Mouse (Mus musculus): ENCODE data around the gene Tead1. TPM values are rescaled to one million over a fixed set of nuclear protein-coding genes. Genes with fewer than 3 reads are reported as not detected.

Tead1 gene
- polyA plus RNA-seq, 1 experiment from 2014 or later, result 14.9 TPM

- no peak for TF ChIP-seq CTCF (IDR thresholded peaks at IDR 0.05; ENCODE audit: low read depth)
- H3K27me3 ChIP-seq (ENCODE audit: insufficient read depth, low read length), result no peaks in the 10 kb centered on the region
- peak overlapping the region; percentile 42; the same call in 1 of the 2 replicates for H3K27ac ChIP-seq
- H3K4me3 ChIP-seq (replicated peaks; ENCODE audit: low read depth, low read length), result no peak overlapping the region
- peaks cover 45% of the 10 kb centered on the region for H3K4me1 ChIP-seq (replicated peaks; ENCODE audit: insufficient read depth, low read length)
- no peak; the same call in 1 of the 2 replicates for ATAC-seq (replicated peaks; ENCODE audit: low FRiP score, low read depth)
- no peaks in the 10 kb centered on the region for H3K36me3 ChIP-seq (ENCODE audit: insufficient read depth, low read length)
- peak; percentile 61 for DNase-seq (ENCODE audit: low spot score)
- 31% methylated on average over 8 of the region's 8 CpGs for WGBS
- no peak overlapping the region for H3K9ac ChIP-seq (ENCODE audit: low read depth, low read length)
- no peak overlapping the region for H3K4me2 ChIP-seq (ENCODE audit: low read length)
- H3K9me3 ChIP-seq (replicated peaks; ENCODE audit: low read length), result no peaks in the 10 kb centered on the region
Measured at GRCm38 (mm10) chr7:112760782-112761181, 81.7 kb downstream of the Tead1 start.

- Histone ChIP-seq H3K9me3 (replicated peaks; ENCODE audit: low read length) (no peaks in the 10 kb centered on the region), H3K9ac (ENCODE audit: low read depth, low read length) (no peak overlapping the region), H3K4me1 (replicated peaks; ENCODE audit: insufficient read depth, low read length) (peaks cover 45% of the 10 kb centered on the region), H3K27me3 (ENCODE audit: insufficient read depth, low read length) (no peaks in the 10 kb centered on the region), H3K4me3 (replicated peaks; ENCODE audit: low read depth, low read length) (no peak overlapping the region), H3K4me2 (ENCODE audit: low read length) (no peak overlapping the region), H3K27ac (no peak overlapping the region), H3K36me3 (ENCODE audit: insufficient read depth, low read length) (no peaks in the 10 kb centered on the region)
- DNase-seq (ENCODE audit: low spot score) (no peak), ATAC-seq (replicated peaks; ENCODE audit: low FRiP score, low read depth) (no peak)
- TF ChIP-seq CTCF (IDR thresholded peaks at IDR 0.05; ENCODE audit: low read depth), result 0 out of 2 replicates have a peak, but pooled peaks have one; percentile 13
- WGBS, result 77% methylated on average over 2 of the region's 2 CpGs
Measured at GRCm38 (mm10) chr7:112762870-112763269, 83.8 kb downstream of the Tead1 start.

- 64% methylated on average over 3 of the region's 3 CpGs for WGBS
- H3K4me2 ChIP-seq (ENCODE audit: low read length), result no peak overlapping the region
- peak; percentile 31; the same call in 1 of the 2 replicates for ATAC-seq (replicated peaks; ENCODE audit: low FRiP score, low read depth)
- no peak overlapping the region for H3K9ac ChIP-seq (ENCODE audit: low read depth, low read length)
- DNase-seq (ENCODE audit: low spot score), result no peak
- no peaks in the 10 kb centered on the region for H3K9me3 ChIP-seq (replicated peaks; ENCODE audit: low read length)
- no peaks in the 10 kb centered on the region for H3K27me3 ChIP-seq (ENCODE audit: insufficient read depth, low read length)
- H3K27ac ChIP-seq, result no peak overlapping the region
- no peak overlapping the region for H3K4me3 ChIP-seq (replicated peaks; ENCODE audit: low read depth, low read length)
- peaks cover 45% of the 10 kb centered on the region for H3K4me1 ChIP-seq (replicated peaks; ENCODE audit: insufficient read depth, low read length)
- H3K36me3 ChIP-seq (ENCODE audit: insufficient read depth, low read length), result no peaks in the 10 kb centered on the region
- TF ChIP-seq CTCF (IDR thresholded peaks at IDR 0.05; ENCODE audit: low read depth), result no peak
Measured at GRCm38 (mm10) chr7:112763513-112763912, 84.4 kb downstream of the Tead1 start.

GRCm38 (mm10) chr7:112764921-112765320, 85.8 kb downstream of the Tead1 start:
- 76% methylated on average over 4 of the region's 4 CpGs for WGBS
- H3K4me2 ChIP-seq (ENCODE audit: low read length), result no peak overlapping the region
- H3K36me3 ChIP-seq (ENCODE audit: insufficient read depth, low read length), result no peaks in the 10 kb centered on the region
- no peaks in the 10 kb centered on the region for H3K9me3 ChIP-seq (replicated peaks; ENCODE audit: low read length)
- H3K27me3 ChIP-seq (ENCODE audit: insufficient read depth, low read length), result no peaks in the 10 kb centered on the region
- DNase-seq (ENCODE audit: low spot score), result no peak
- TF ChIP-seq CTCF (IDR thresholded peaks at IDR 0.05; ENCODE audit: low read depth), result no peak
- peaks cover 39% of the 10 kb centered on the region for H3K4me1 ChIP-seq (replicated peaks; ENCODE audit: insufficient read depth, low read length)
- no peak overlapping the region for H3K9ac ChIP-seq (ENCODE audit: low read depth, low read length)
- no peak overlapping the region for H3K4me3 ChIP-seq (replicated peaks; ENCODE audit: low read depth, low read length)
- no peak for ATAC-seq (replicated peaks; ENCODE audit: low FRiP score, low read depth)
- no peak overlapping the region for H3K27ac ChIP-seq

GRCm38 (mm10) chr7:112769866-112770265, 90.7 kb downstream of the Tead1 start:
- DNase-seq (ENCODE audit: low spot score) (no peak), ATAC-seq (replicated peaks; ENCODE audit: low FRiP score, low read depth) (no peak)
- no peak overlapping the region for H3K4me2 ChIP-seq (ENCODE audit: low read length)
- TF ChIP-seq CTCF (IDR thresholded peaks at IDR 0.05; ENCODE audit: low read depth), result no peak
- H3K4me3 ChIP-seq (replicated peaks; ENCODE audit: low read depth, low read length), result no peak overlapping the region
- peaks cover 8% of the 10 kb centered on the region; the same call in 1 of the 2 replicates for H3K4me1 ChIP-seq (replicated peaks; ENCODE audit: insufficient read depth, low read length)
- H3K9ac ChIP-seq (ENCODE audit: low read depth, low read length), result no peak overlapping the region
- 75% methylated on average over 2 of the region's 2 CpGs for WGBS
- no peak overlapping the region for H3K27ac ChIP-seq
- H3K36me3 ChIP-seq (ENCODE audit: insufficient read depth, low read length), result no peaks in the 10 kb centered on the region
- no peaks in the 10 kb centered on the region for H3K9me3 ChIP-seq (replicated peaks; ENCODE audit: low read length)
- H3K27me3 ChIP-seq (ENCODE audit: insufficient read depth, low read length), result no peaks in the 10 kb centered on the region

- no peak for ATAC-seq (replicated peaks; ENCODE audit: low FRiP score, low read depth)
- no peak for DNase-seq (ENCODE audit: low spot score)
- TF ChIP-seq CTCF (IDR thresholded peaks at IDR 0.05; ENCODE audit: low read depth), result no peak
- no peaks in the 10 kb centered on the region for H3K27me3 ChIP-seq (ENCODE audit: insufficient read depth, low read length)
- H3K9me3 ChIP-seq (replicated peaks; ENCODE audit: low read length), result no peaks in the 10 kb centered on the region
- no peak overlapping the region for H3K4me2 ChIP-seq (ENCODE audit: low read length)
- no peak overlapping the region for H3K9ac ChIP-seq (ENCODE audit: low read depth, low read length)
- H3K4me3 ChIP-seq (replicated peaks; ENCODE audit: low read depth, low read length), result no peak overlapping the region
- no peaks in the 10 kb centered on the region for H3K36me3 ChIP-seq (ENCODE audit: insufficient read depth, low read length)
- H3K4me1 ChIP-seq (replicated peaks; ENCODE audit: insufficient read depth, low read length), result peaks cover 5% of the 10 kb centered on the region; the same call in 1 of the 2 replicates
- 64% methylated on average over 6 of the region's 6 CpGs for WGBS
- H3K27ac ChIP-seq, result no peak overlapping the region
Measured at GRCm38 (mm10) chr7:112771461-112771860, 92.3 kb downstream of the Tead1 start.

- H3K36me3 ChIP-seq (ENCODE audit: insufficient read depth, low read length), result no peaks in the 10 kb centered on the region
- 10% methylated on average over 6 of the region's 6 CpGs for WGBS
- H3K4me3 ChIP-seq (replicated peaks; ENCODE audit: low read depth, low read length), result no peak overlapping the region
- TF ChIP-seq CTCF (IDR thresholded peaks at IDR 0.05; ENCODE audit: low read depth), result no peak
- no peaks in the 10 kb centered on the region for H3K27me3 ChIP-seq (ENCODE audit: insufficient read depth, low read length)
- no peak overlapping the region for H3K4me2 ChIP-seq (ENCODE audit: low read length)
- no peak overlapping the region for H3K9ac ChIP-seq (ENCODE audit: low read depth, low read length)
- no peak for ATAC-seq (replicated peaks; ENCODE audit: low FRiP score, low read depth)
- H3K27ac ChIP-seq, result no peak overlapping the region
- peaks cover 5% of the 10 kb centered on the region; the same call in 1 of the 2 replicates for H3K4me1 ChIP-seq (replicated peaks; ENCODE audit: insufficient read depth, low read length)
- DNase-seq (ENCODE audit: low spot score), result peak; percentile 42
- H3K9me3 ChIP-seq (replicated peaks; ENCODE audit: low read length), result no peaks in the 10 kb centered on the region
Measured at GRCm38 (mm10) chr7:112772777-112773176, 93.7 kb downstream of the Tead1 start.
